Mouse (Mus musculus) heart, adult 2 months (tissue): ENCODE measurements around the gene Sde2.

ENCODE experiments used
- CTCF ChIP-seq: fragments of 200-600 bp; IDR thresholded peaks from 2 replicates; pipeline ENCODE4 v1.8.1; 2022; ENCODE audit warnings: antibody characterized with exemption, mild to moderate bottlenecking, moderate library complexity
- EP300 ChIP-seq: fragments of 200-500 bp; IDR thresholded peaks from 2 replicates; pipeline ENCODE4 v1.6.1; 2011; ENCODE audit warnings: low read depth, low read length, control low read depth; ENCODE audit not compliant: insufficient read depth

- TF ChIP-seq CTCF (no peak), EP300 (0 out of 2 replicates have a peak, but pooled peaks have one; percentile 39)
These were observed 37.7 kb downstream of the Sde2 start for GRCm38 (mm10) chr1:180888556-180889042.
